ENCODE assay signal across 9 mouse cellular contexts in genomic region chr7:78883016-78883725, GRCm38 (mm10). TPM values are rescaled to one million over a fixed set of nuclear protein-coding genes. Genes with fewer than 3 reads are reported as not detected.
DNase-seq lines count a peak whose midpoint lies in the region; ATAC-seq lines count a peak whose summit lies in the region.
"Had no signal": no experiment of that assay in that cellular context is flagged by ENCODE, and none has a peak within 500 bp of the region (broad histone marks: within the 10 kb centered on the region; RNA-seq: fewer than 3 reads in every experiment).

No protein-coding gene starts in this region.

- H3K4me3 ChIP-seq in midbrain, embryonic 13.5 days (replicated peaks), result peak overlapping the region; percentile 73

- intact Hi-C loops in heart, postnatal 14 days (cut with DNase I), result no loop called here

- peaks cover 60% of the 10 kb centered on the region for H3K4me1 ChIP-seq in midbrain, embryonic 13.5 days (replicated peaks)

- no peaks in the 10 kb centered on the region for H3K36me3 ChIP-seq in midbrain, embryonic 13.5 days

- ATAC-seq in CD4-positive, CD25-positive, alpha-beta regulatory T cell, adult 4 months, result no peak
- 0 out of 2 replicates have a peak, but pooled peaks have one; percentile 17 for ATAC-seq in granulocyte monocyte progenitor cell, adult 5-6 weeks (replicated peaks; ENCODE audit: poor library complexity, severe bottlenecking)
- ATAC-seq in midbrain, embryonic 13.5 days, result no peak

- H3K4me2 ChIP-seq in midbrain, embryonic 13.5 days (replicated peaks), result peak overlapping the region; percentile 77

- peak overlapping the region; percentile 87 for H3K9ac ChIP-seq in midbrain, embryonic 13.5 days (replicated peaks)

- H3K9me3 ChIP-seq in midbrain, embryonic 13.5 days, result no peaks in the 10 kb centered on the region

- under 1% methylated on average over 34 of the region's 34 CpGs for WGBS in midbrain, embryonic 13.5 days

- peak overlapping the region; percentile 92 for H3K27ac ChIP-seq in midbrain, embryonic 13.5 days

- H3K27me3 ChIP-seq in midbrain, embryonic 13.5 days, result no peaks in the 10 kb centered on the region

- DNase-seq in CD4-positive, CD25-positive, alpha-beta regulatory T cell, adult 2 months (ENCODE audit: low read depth, low spot score), result peak; percentile 27
- peak; percentile 64 for DNase-seq in R1 (ENCODE audit: low read depth, low spot score)
- DNase-seq in thymus, postnatal 25 days, result no peak
- DNase-seq in heart, postnatal 14 days, result no peak
- DNase-seq in adrenal gland, adult 8-10 months, result no peak
- DNase-seq: lung, adult 18-20 months had no signal

RNA-seq across cellular contexts. Expression of gene Aen, which starts 12.5 kb away (rescaled TPM):
- polyA plus RNA-seq in CD4-positive, CD25-positive, alpha-beta regulatory T cell, adult 4 months (2017; shearing (Covaris generic)), result 10 to 100 TPM; 21.7 to 28.3 TPM
- total RNA-seq in granulocyte monocyte progenitor cell, adult 5-6 weeks (2014; fragmentation: Nextera tagmentation), result 29.4 and 44.3 TPM in 2 replicates
- total RNA-seq in granulocyte monocyte progenitor cell, adult 5-6 weeks (2017), result 32.9 and 35.2 TPM in 2 replicates
- 47.0 and 49.9 TPM in 2 replicates for polyA plus RNA-seq in midbrain, embryonic 13.5 days (2015; fragmentation: Nextera tagmentation; extraction: Ambion mirVana)
- 10 to 100 TPM; 25.8 to 29.4 TPM for total RNA-seq in heart, postnatal 14 days (2021)
- total RNA-seq in adrenal gland, adult 8-10 months (2022), result 10 to 100 TPM; 45.0 to 51.0 (median 50.0) TPM

RNA-seq across cellular contexts. Expression of gene Isg20, which starts 30.1 kb away (rescaled TPM):
- polyA plus RNA-seq in CD4-positive, CD25-positive, alpha-beta regulatory T cell, adult 4 months (2017; shearing (Covaris generic)), result 100 to 1,000 TPM; 108 to 134 TPM
- total RNA-seq in granulocyte monocyte progenitor cell, adult 5-6 weeks (2014; fragmentation: Nextera tagmentation), result 7.0 and 10.9 TPM in 2 replicates
- total RNA-seq in granulocyte monocyte progenitor cell, adult 5-6 weeks (2017), result 3.8 and 10.4 TPM in 2 replicates
- polyA plus RNA-seq in midbrain, embryonic 13.5 days (2015; fragmentation: Nextera tagmentation; extraction: Ambion mirVana), result 0.21 and 0.40 TPM in 2 replicates
- 10 to 100 TPM; 21.5 to 23.6 TPM for total RNA-seq in heart, postnatal 14 days (2021)
- total RNA-seq in adrenal gland, adult 8-10 months (2022), result 10 to 100 TPM in 1 of 4 experiments, 1 to 10 TPM in 3; 5.0 to 10.9 (median 7.5) TPM

RNA-seq across cellular contexts. Expression of gene Det1, which starts 36.1 kb away (rescaled TPM):
- polyA plus RNA-seq in CD4-positive, CD25-positive, alpha-beta regulatory T cell, adult 4 months (2017; shearing (Covaris generic)), result 10 to 100 TPM; 18.5 to 24.1 TPM
- 17.2 and 22.5 TPM in 2 replicates for total RNA-seq in granulocyte monocyte progenitor cell, adult 5-6 weeks (2014; fragmentation: Nextera tagmentation)
- 12.3 and 17.9 TPM in 2 replicates for total RNA-seq in granulocyte monocyte progenitor cell, adult 5-6 weeks (2017)
- 17.7 and 18.1 TPM in 2 replicates for polyA plus RNA-seq in midbrain, embryonic 13.5 days (2015; fragmentation: Nextera tagmentation; extraction: Ambion mirVana)
- total RNA-seq in heart, postnatal 14 days (2021), result 1 to 10 TPM; 8.6 to 9.9 TPM
- 10 to 100 TPM; 13.8 to 20.3 (median 14.8) TPM for total RNA-seq in adrenal gland, adult 8-10 months (2022)

Comparison
In these comparisons a context has a peak if more than half of its experiments do, and no peak if none do; other contexts are left out.
1. DNase-seq: peak in CD4-positive, CD25-positive, alpha-beta regulatory T cell, adult 2 months (single experiment) and R1 (single experiment); none in thymus, postnatal 25 days (single experiment), heart, postnatal 14 days (0 of 2) and adrenal gland, adult 8-10 months (single experiment).